Mouse (Mus musculus) C2C12 (cell line): ENCODE measurements around the gene Myrf. TPM values are rescaled to one million over a fixed set of nuclear protein-coding genes. Genes with fewer than 3 reads are reported as not detected.
"Not testable (repeated sequence)": the region's sequence is repeated elsewhere in the genome, so short reads cannot be mapped to it uniquely, and the experiment has no call there.

Source experiments
- H3K27me3 ChIP-seq: one replicate; pipeline ENCODE4 v1.6.1; 2011; ENCODE audit not compliant: control insufficient read depth, insufficient read depth, insufficient read length
- H3K36me3 ChIP-seq: one replicate; pipeline ENCODE4 v1.6.1; 2011; ENCODE audit not compliant: control insufficient read depth, insufficient read depth
- H3K4me3 ChIP-seq: one replicate; pipeline ENCODE4 v1.5.1; 2011; ENCODE audit warnings: mild to moderate bottlenecking, control low read depth; ENCODE audit not compliant: poor library complexity, insufficient read depth, severe bottlenecking
- H3K79me2 ChIP-seq: one replicate; pipeline ENCODE4 v1.6.1; 2011; ENCODE audit not compliant: control insufficient read depth, insufficient read depth
- H3K79me3 ChIP-seq: one replicate; pipeline ENCODE4 v1.6.1; 2011; ENCODE audit warnings: low read depth, control low read depth
- H3ac ChIP-seq: one replicate; pipeline ENCODE3; 2011; ENCODE audit warnings: low read depth; ENCODE audit not compliant: control insufficient read depth, insufficient read length
- CEBPB ChIP-seq: IDR thresholded peaks from one replicate; pipeline ENCODE4 v1.6.1; 2011; ENCODE audit warnings: low read depth, mild to moderate bottlenecking, control low read depth, moderate library complexity
- CTCF ChIP-seq: IDR thresholded peaks from one replicate; pipeline ENCODE4 v1.5.1; 2011; ENCODE audit not compliant: control insufficient read depth, insufficient read depth, insufficient read length
- FOSL1 ChIP-seq: IDR thresholded peaks from one replicate; pipeline ENCODE4 v1.8.0; 2011; ENCODE audit warnings: mild to moderate bottlenecking, low read length; ENCODE audit not compliant: poor library complexity, insufficient read depth, severe bottlenecking
- MAX ChIP-seq: IDR thresholded peaks from one replicate; pipeline ENCODE4 v1.6.1; 2011; ENCODE audit warnings: mild to moderate bottlenecking, control low read depth
- MYOD1 ChIP-seq: IDR thresholded peaks from one replicate; pipeline ENCODE4 v1.6.1; 2011; ENCODE audit warnings: low read depth; ENCODE audit not compliant: control insufficient read depth, insufficient read length
- MYOG ChIP-seq: IDR thresholded peaks from one replicate; pipeline ENCODE4 v1.6.1; 2011; ENCODE audit not compliant: control insufficient read depth, insufficient read length; ENCODE audit errors: extremely low read depth
- USF1 ChIP-seq: IDR thresholded peaks from one replicate; pipeline ENCODE4 v1.6.1; 2011; ENCODE audit warnings: low read depth, mild to moderate bottlenecking, control low read depth, moderate library complexity
- microRNA-seq: library from miRNA; unstranded; fragments of <30 nt; microRNA quantifications from one replicate; pipeline ENCODE4, GENCODE M21; 2019; ENCODE audit warnings: borderline microRNAs expressed
- polyA plus RNA-seq: library from polyadenylated mRNA; unstranded; fragments of >200 nt; fragmentation: generic; extraction: Trizol; gene quantifications from one replicate; pipeline ENCODE4 v1.2.1, GENCODE M21; 2012; ENCODE audit warnings: missing spikeins

Gene Myrf
- polyA plus RNA-seq, 1 experiment, result 0.21 TPM

DNA sequence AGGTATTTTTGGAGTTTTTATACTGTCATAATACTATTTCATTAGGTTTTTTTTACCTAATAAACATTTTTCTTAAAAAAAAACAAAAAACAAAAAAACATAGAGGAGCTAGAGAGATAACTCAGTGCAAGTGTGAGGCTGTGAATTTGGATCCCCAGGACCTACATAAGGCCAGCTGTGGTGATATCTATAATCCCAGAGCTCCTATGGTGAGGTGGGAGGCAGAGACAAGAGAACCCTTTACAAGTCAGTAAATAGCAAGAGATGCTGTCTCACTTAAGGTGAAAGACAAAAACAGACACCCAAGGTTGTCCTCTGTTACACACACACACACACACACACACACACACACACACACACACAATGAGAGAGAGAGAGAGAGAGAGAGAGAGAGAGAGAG lies 71.4 kb downstream of the Myrf start:
- Histone ChIP-seq H3K27me3 (no peaks in the 10 kb centered on the region), H3K4me3 (no peak overlapping the region), H3ac (no peak overlapping the region), H3K79me2 (no peaks in the 10 kb centered on the region), H3K36me3 (no peaks in the 10 kb centered on the region), H3K79me3 (no peaks in the 10 kb centered on the region)
- TF ChIP-seq MAX (no peak), MYOD1 (no peak), CTCF (no peak), MYOG (no peak), FOSL1 (no peak), CEBPB (no peak), USF1 (no peak)

DNA sequence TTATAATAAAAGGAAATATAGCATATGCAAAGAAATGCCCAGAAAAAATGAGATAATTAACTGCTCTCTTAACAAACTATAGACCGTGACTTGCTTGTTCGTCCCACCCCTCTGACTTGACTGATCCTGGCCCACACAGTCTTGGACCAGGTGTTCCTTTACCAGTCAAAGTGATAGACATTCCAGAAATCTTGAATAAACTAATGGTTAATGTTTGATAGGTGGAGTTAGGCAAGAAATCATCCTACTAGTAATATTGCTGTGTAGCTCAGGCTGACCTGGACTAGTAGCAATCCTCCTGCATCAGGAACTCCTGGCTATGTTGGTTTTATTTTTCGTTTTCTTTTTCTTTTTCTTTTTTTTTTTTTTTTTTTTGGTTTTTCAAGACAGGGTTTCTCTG lies 72.1 kb downstream of the Myrf start:
- H3K79me2 ChIP-seq, result no peaks in the 10 kb centered on the region
- H3K4me3 ChIP-seq, result no peak overlapping the region
- TF ChIP-seq CEBPB, result no peak
- TF ChIP-seq FOSL1, result no peak
- no peak for TF ChIP-seq MYOG
- H3K27me3 ChIP-seq, result no peaks in the 10 kb centered on the region
- H3K79me3 ChIP-seq, result no peaks in the 10 kb centered on the region
- no peaks in the 10 kb centered on the region for H3K36me3 ChIP-seq
- no peak overlapping the region for H3ac ChIP-seq

DNA sequence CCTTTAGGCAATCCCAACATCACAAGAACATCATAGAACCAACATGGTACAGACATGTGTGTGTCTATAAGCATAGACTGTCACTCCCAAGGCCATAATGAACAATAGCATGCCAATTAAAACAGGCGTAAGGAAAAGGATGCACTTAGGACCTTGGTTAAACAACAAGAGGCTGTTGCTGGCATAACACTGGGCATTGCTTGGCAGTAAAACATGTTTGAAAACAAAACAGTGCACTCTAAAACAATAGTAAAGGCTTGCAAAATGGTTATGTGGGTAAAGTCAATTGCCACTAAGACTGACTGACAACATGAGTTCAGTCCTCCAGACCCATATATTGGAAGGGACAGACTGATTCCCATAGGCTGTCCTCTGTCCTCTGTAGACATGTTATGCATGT lies 72.6 kb downstream of the Myrf start:
- TF ChIP-seq FOSL1 (no peak), MAX (no peak), MYOG (no peak), CEBPB (no peak), MYOD1 (no peak), CTCF (no peak), USF1 (no peak)
- no peaks in the 10 kb centered on the region for H3K36me3 ChIP-seq
- no peaks in the 10 kb centered on the region for H3K27me3 ChIP-seq

DNA sequence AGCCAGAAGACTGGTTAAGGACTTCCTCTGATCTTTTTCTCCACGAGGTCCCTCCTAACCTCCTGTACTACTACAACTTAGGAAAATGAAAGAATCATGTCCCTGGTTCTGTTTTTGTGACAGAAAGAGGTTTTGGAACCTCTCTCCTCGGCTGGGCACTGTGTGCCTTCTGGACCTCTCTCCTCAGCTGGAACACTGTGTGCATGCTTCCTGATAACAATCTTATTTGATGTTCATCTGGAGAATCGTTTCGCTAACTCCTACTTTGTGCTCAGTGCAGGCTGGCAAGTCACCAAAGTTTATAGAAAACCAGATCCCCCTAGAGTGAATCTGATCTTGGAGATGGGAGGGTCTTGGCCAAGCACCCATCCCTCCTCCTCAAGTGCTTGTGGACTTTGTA lies 73.4 kb downstream of the Myrf start:
- Histone ChIP-seq H3K79me2 (no peaks in the 10 kb centered on the region), H3K27me3 (no peaks in the 10 kb centered on the region), H3K79me3 (no peaks in the 10 kb centered on the region), H3K4me3 (no peak overlapping the region), H3K36me3 (no peaks in the 10 kb centered on the region), H3ac (no peak overlapping the region)
- TF ChIP-seq MAX (no peak), USF1 (no peak), MYOD1 (no peak), MYOG (no peak), FOSL1 (no peak), CTCF (no peak), CEBPB (no peak)

More for the DNA sequence above, 72.6 kb downstream of the Myrf start:
- H3ac ChIP-seq, result no peak overlapping the region
- H3K79me2 ChIP-seq, result no peaks in the 10 kb centered on the region
- no peaks in the 10 kb centered on the region for H3K79me3 ChIP-seq
- H3K4me3 ChIP-seq, result no peak overlapping the region

GRCm38 (mm10) chr19:10165928-10166327 lies 74.6 kb downstream of the Myrf start:
- H3ac ChIP-seq, H3K79me2 ChIP-seq, H3K36me3 ChIP-seq, H3K27me3 ChIP-seq, H3K4me3 ChIP-seq, H3K79me3 ChIP-seq: not testable (repeated sequence)

DNA sequence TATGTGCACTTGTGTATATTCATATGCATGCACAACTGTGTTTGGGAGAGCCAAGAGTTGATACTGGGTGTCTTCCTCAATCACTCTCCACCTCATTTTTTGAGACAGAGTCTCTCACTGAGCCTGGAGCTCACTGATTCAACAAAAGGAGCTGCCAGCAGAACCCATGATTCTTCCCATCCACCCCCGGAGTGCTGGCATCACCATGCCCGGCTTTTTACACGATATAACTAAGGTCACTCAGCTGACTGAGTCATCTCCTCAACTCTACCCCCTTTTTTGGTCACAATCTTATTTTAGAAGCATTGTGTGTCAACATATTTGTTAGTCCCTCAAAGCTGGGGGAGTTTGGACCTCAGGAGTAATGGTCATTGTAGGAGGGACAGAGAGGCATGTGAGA lies 76.7 kb downstream of the Myrf start:
- Histone ChIP-seq H3K79me2 (no peaks in the 10 kb centered on the region), H3K36me3 (no peaks in the 10 kb centered on the region), H3K4me3 (no peak overlapping the region), H3ac (no peak overlapping the region), H3K79me3 (no peaks in the 10 kb centered on the region), H3K27me3 (no peaks in the 10 kb centered on the region)
- no peak for TF ChIP-seq USF1
- TF ChIP-seq CTCF, result no peak
- no peak for TF ChIP-seq MYOD1
- TF ChIP-seq MAX, result no peak
- TF ChIP-seq FOSL1, result no peak
- no peak for TF ChIP-seq CEBPB
- TF ChIP-seq MYOG, result no peak

Small RNA genes lying within 50 kb of the gene (microRNA-seq; reads per million reads assigned to microRNA genes)
- 0.48 reads per million, percentile 8 among the genes with 10 or more reads in this experiment for gene Mir6993

Other genes with a start within 250 kb of the Myrf start
- gene Best1, start 239.1 kb downstream of the Myrf start, polyA plus RNA-seq, result 0.09 TPM
- gene Rab3il1, start 239.1 kb downstream of the Myrf start, polyA plus RNA-seq, result 4.5 TPM
- 161 TPM for gene Fads3, start 199.2 kb downstream of the Myrf start, polyA plus RNA-seq
- gene Fads2, start 139.0 kb downstream of the Myrf start, polyA plus RNA-seq, result 72.6 TPM
- gene Fads1, start 57.9 kb downstream of the Myrf start, polyA plus RNA-seq, result 62.3 TPM
- 339 TPM for gene Tmem258, start 36.7 kb downstream of the Myrf start, polyA plus RNA-seq
- 83.7 TPM for gene Fen1, start 36.6 kb downstream of the Myrf start, polyA plus RNA-seq
- 8.3 TPM for gene Dagla, start 64.1 kb upstream of the Myrf start, polyA plus RNA-seq
- 0.23 TPM for gene Syt7, start 148.3 kb upstream of the Myrf start, polyA plus RNA-seq
- gene Lrrc10b, start 216.7 kb upstream of the Myrf start, polyA plus RNA-seq, result 0.07 TPM
- gene Ppp1r32, start 242.2 kb upstream of the Myrf start, polyA plus RNA-seq, result 0.04 TPM